Mouse (Mus musculus) erythroblast, embryonic 14.5 days (primary cell): Measurements from ENCODE around the gene Susd5.

Experiments used
- GATA1 ChIP-seq: IDR thresholded peaks from 2 replicates; pipeline ENCODE4 v1.6.1; 2012; ENCODE audit warnings: low read length, inconsistent platforms, mixed read lengths
- TAL1 ChIP-seq: IDR thresholded peaks from 3 replicates; pipeline ENCODE4 v1.6.1; 2012; ENCODE audit warnings: low read length, inconsistent platforms, mixed read lengths

GRCm38 (mm10) chr9:114044446-114044845, 12.5 kb upstream of the Susd5 start:
- TF ChIP-seq TAL1 (no peak), GATA1 (no peak)
